Mouse (Mus musculus): ENCODE results near the gene S100a2.

- TF ChIP-seq CTCF (conservative IDR thresholded peaks at IDR 0.05; ENCODE audit: low read length) (no peak), POU5F1 (IDR thresholded peaks at IDR 0.05; ENCODE audit: borderline replicate concordance, low read length) (no peak)
Measured at GRCm38 (mm10) chr3:90603623-90604022, 13.6 kb downstream of the S100a2 start, which contains the start of gene S100a4.

Data from E14TG2a.4 (cell line).